Mouse (Mus musculus) lung, embryonic 14.5 days (tissue): ENCODE data around the gene Nlrc4. TPM values are rescaled to one million over a fixed set of nuclear protein-coding genes. Genes with fewer than 3 reads are reported as not detected.
"Not testable (repeated sequence)": the region's sequence is repeated elsewhere in the genome, so short reads cannot be mapped to it uniquely, and the experiment has no call there.

Experiments used
- ATAC-seq: fragments of 200-750 bp; cut with Nextera tagmentation; 2 replicates; pipeline ENCODE4 v1.8.0; 2017; ENCODE audit warnings: mild to moderate bottlenecking, moderate TSS enrichment, moderate library complexity; ENCODE audit not compliant: insufficient read depth
- DNase-seq: peaks from one replicate; pipeline ENCODE4 v3.0.0-alpha.2; 2015
- H3K27ac ChIP-seq: fragments of 300-500 bp; sonication (generic); 2 replicates; pipeline ENCODE4 v1.5.1; 2014; ENCODE audit warnings: low read depth, mild to moderate bottlenecking, moderate library complexity
- H3K27me3 ChIP-seq: fragments of 300-500 bp; sonication (generic); 2 replicates; pipeline ENCODE4 v1.6.1; 2014; ENCODE audit warnings: low read length, control low read depth; ENCODE audit not compliant: insufficient read depth
- H3K36me3 ChIP-seq: fragments of 300-500 bp; sonication (generic); 2 replicates; pipeline ENCODE4 v1.6.1; 2014; ENCODE audit warnings: control low read depth; ENCODE audit not compliant: insufficient read depth
- H3K4me1 ChIP-seq: fragments of 300-500 bp; sonication (generic); 2 replicates; pipeline ENCODE4 v1.6.1; 2014; ENCODE audit warnings: antibody characterized with exemption, control low read depth; ENCODE audit not compliant: insufficient read depth
- H3K4me2 ChIP-seq: fragments of 300-500 bp; sonication (generic); 2 replicates; pipeline ENCODE4 v1.6.1; 2014; ENCODE audit warnings: mild to moderate bottlenecking
- H3K4me3 ChIP-seq: fragments of 300-500 bp; sonication (generic); 2 replicates; pipeline ENCODE4 v1.5.1; 2014; ENCODE audit warnings: low read depth, low read length
- H3K9ac ChIP-seq: fragments of 300-500 bp; sonication (generic); 2 replicates; pipeline ENCODE4 v1.6.1; 2014
- H3K9me3 ChIP-seq: fragments of 300-500 bp; sonication (generic); 2 replicates; pipeline ENCODE4 v1.6.1; 2016; ENCODE audit warnings: low read depth, low read length, control low read depth
- CTCF ChIP-seq: IDR thresholded peaks from 2 replicates; pipeline ENCODE4 v1.5.1; 2016; ENCODE audit warnings: antibody characterized with exemption, low read depth
- WGBS: fragments of 180-500 bp; shearing (Covaris S2); extraction: QIAGEN DNeasy Blood & Tissue Kit; methylation state at CpG from one replicate; pipeline ENCODE4 v1.1.7; 2014; 5-methylcytosine and 5-hydroxymethylcytosine counted together
- polyA plus RNA-seq: library from polyadenylated mRNA; unstranded; fragments of >200 nt; fragmentation: Nextera tagmentation; extraction: Ambion mirVana; gene quantifications from 2 replicates; pipeline ENCODE4 v1.2.1, GENCODE M21; 2014

Nlrc4 gene
- polyA plus RNA-seq, 1 experiment from 2014 or later: 0.39 TPM

GRCm38 (mm10) chr17:74489024-74489900 lies 30.3 kb upstream of the Nlrc4 start, which contains the start of gene Yipf4:
Gene Yipf4 (plus strand): TSS chr17:74489493.
- DNase-seq (peak; percentile 99), ATAC-seq (peak; percentile 100)
- Histone ChIP-seq H3K4me2 (peak within 1 kb of the TSS; percentile 61), H3K36me3 (peaks cover 17% of the 10 kb centered on the region), H3K4me3 (peak within 1 kb of the TSS; percentile 96), H3K9ac (peak within 1 kb of the TSS; percentile 87), H3K4me1 (no peaks in the 10 kb centered on the region), H3K27ac (peak within 1 kb of the TSS; percentile 80), H3K27me3 (no peaks in the 10 kb centered on the region), H3K9me3 (no peaks in the 10 kb centered on the region)
- TF ChIP-seq CTCF: no peak
- WGBS: 4% methylated on average over 58 of the region's 58 CpGs

GRCm38 (mm10) chr17:74480361-74481069 lies 21.6 kb upstream of the Nlrc4 start:
- no peaks in the 10 kb centered on the region for H3K27me3 ChIP-seq
- H3K4me3 ChIP-seq: no peak overlapping the region
- DNase-seq (no peak), ATAC-seq (no peak)
- WGBS: 84% methylated on average over 14 of the region's 14 CpGs
- no peaks in the 10 kb centered on the region for H3K9me3 ChIP-seq
- H3K4me2 ChIP-seq: no peak overlapping the region
- no peak overlapping the region for H3K27ac ChIP-seq
- TF ChIP-seq CTCF: no peak
- H3K4me1 ChIP-seq: no peaks in the 10 kb centered on the region
- H3K36me3 ChIP-seq: no peaks in the 10 kb centered on the region
- H3K9ac ChIP-seq: no peak overlapping the region

- not testable (repeated sequence) for H3K36me3 ChIP-seq, DNase-seq, H3K27ac ChIP-seq, H3K9me3 ChIP-seq, H3K9ac ChIP-seq, H3K4me1 ChIP-seq, H3K4me3 ChIP-seq, H3K4me2 ChIP-seq, ATAC-seq, H3K27me3 ChIP-seq
- 78% methylated on average over 6 of the region's 6 CpGs for WGBS
Observed at GRCm38 (mm10) chr17:74470133-74470532, 11.2 kb upstream of the Nlrc4 start.

DNA sequence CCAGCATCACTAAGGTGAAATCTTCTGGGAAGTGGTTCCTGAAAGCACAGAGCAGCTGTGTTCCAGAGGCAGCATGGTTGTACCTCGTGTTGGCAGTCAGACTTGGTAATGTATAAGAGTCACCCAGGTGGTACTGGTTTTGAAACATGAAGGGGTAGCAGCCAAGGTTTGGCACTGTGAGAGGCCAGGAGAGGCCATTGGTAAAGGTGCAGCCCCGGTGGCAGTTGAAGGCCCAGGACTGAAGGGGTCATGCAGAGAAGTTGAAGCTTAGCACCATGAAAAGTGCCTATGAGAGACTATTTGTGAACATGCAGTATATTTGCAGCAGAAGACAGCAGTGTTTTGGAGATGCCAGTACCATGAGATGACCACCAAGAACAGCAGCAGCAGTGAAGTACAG lies 9.0 kb upstream of the Nlrc4 start:
- H3K4me3 ChIP-seq, ATAC-seq, H3K9me3 ChIP-seq, H3K36me3 ChIP-seq, DNase-seq, H3K4me2 ChIP-seq, H3K27ac ChIP-seq, H3K27me3 ChIP-seq, H3K9ac ChIP-seq, H3K4me1 ChIP-seq: not testable (repeated sequence)
- WGBS: 80% methylated on average over 2 of the region's 2 CpGs

- no peaks in the 10 kb centered on the region for H3K36me3 ChIP-seq
- H3K4me2 ChIP-seq: no peak overlapping the region
- DNase-seq: no peak
- no peak overlapping the region for H3K27ac ChIP-seq
- no peak for TF ChIP-seq CTCF
- H3K4me1 ChIP-seq: no peaks in the 10 kb centered on the region
- no peak overlapping the region for H3K4me3 ChIP-seq
- H3K9ac ChIP-seq: no peak overlapping the region
- no peaks in the 10 kb centered on the region for H3K9me3 ChIP-seq
- H3K27me3 ChIP-seq: no peaks in the 10 kb centered on the region
- ATAC-seq: no peak
Observed at GRCm38 (mm10) chr17:74463510-74463909, 4.6 kb upstream of the Nlrc4 start.

DNA sequence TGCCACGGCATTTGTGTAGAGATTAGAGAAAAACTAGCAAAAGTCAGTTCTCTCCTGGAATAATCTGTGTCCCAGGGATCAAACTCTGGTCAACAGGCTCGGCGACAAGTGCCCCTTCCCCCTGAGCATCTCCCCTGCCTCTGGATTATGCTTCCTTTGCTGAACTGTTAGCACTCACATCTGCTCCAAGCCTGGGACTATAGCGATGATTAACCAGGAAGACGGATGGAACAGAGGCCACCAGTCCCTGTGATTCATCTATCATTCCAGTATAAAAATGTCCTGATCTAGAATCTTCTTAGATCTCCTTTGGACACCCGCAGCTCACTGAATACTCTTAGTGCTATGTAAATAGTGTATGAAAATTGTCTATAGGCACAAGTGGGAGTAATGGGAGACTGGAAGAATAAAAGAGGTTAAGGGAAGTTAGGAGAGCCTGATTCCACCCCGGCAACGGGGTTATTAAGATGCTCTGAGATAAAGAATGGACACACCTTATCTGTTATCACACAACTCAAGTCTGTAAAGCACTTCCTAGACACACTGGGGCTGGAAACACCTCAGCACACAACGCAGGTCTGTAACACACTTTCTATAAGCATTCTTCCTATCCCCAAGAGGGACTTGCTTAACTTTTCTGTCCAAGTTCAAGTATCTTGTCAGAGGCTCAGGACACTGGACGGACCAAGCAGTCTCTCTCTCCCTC lies 817 bp downstream of the Nlrc4 start:
- ATAC-seq (no peak), DNase-seq (no peak)
- Histone ChIP-seq H3K9me3 (no peaks in the 10 kb centered on the region), H3K4me2 (no peak overlapping the region), H3K9ac (no peak overlapping the region), H3K27ac (no peak overlapping the region), H3K4me1 (no peaks in the 10 kb centered on the region), H3K4me3 (no peak overlapping the region), H3K27me3 (no peaks in the 10 kb centered on the region), H3K36me3 (no peaks in the 10 kb centered on the region)
- WGBS: 51% methylated on average over 10 of the region's 10 CpGs
- TF ChIP-seq CTCF: no peak

DNA sequence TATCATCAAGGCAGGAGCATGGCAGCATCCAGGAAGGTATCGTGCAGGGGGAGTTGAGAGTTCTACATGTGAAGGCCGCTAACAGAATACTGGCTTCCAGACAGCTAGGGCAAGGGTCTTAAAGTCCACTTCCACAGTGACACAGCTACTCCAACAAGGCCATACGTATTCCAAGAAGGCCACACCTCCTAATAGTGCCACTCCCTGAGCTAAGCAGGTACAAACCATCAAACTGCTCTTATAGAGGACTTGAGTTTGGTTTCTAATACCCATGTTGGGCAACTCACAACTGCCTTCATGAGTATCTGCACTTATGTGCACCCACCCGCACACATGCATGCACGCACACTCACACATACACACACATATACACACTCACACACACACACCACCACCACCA lies 2.1 kb downstream of the Nlrc4 start:
- Histone ChIP-seq H3K27me3 (no peaks in the 10 kb centered on the region), H3K9ac (no peak overlapping the region), H3K9me3 (no peaks in the 10 kb centered on the region), H3K36me3 (no peaks in the 10 kb centered on the region), H3K4me1 (no peaks in the 10 kb centered on the region), H3K27ac (no peak overlapping the region), H3K4me2 (no peak overlapping the region), H3K4me3 (no peak overlapping the region)
- TF ChIP-seq CTCF: no peak
- WGBS: 89% methylated on average over 5 of the region's 5 CpGs
- ATAC-seq (no peak), DNase-seq (no peak)
